Mouse (Mus musculus) lung, embryonic 14.5 days (tissue): ENCODE measurements around the gene Pnpla8. TPM values are rescaled to one million over a fixed set of nuclear protein-coding genes. Genes with fewer than 3 reads are reported as not detected.

Source experiments
- ATAC-seq: fragments of 200-750 bp; cut with Nextera tagmentation; 2 replicates; pipeline ENCODE4 v1.8.0; 2017; ENCODE audit warnings: mild to moderate bottlenecking, moderate TSS enrichment, moderate library complexity; ENCODE audit not compliant: insufficient read depth
- DNase-seq: peaks from one replicate; pipeline ENCODE4 v3.0.0-alpha.2; 2015
- H3K27ac ChIP-seq: fragments of 300-500 bp; sonication (generic); 2 replicates; pipeline ENCODE4 v1.5.1; 2014; ENCODE audit warnings: low read depth, mild to moderate bottlenecking, moderate library complexity
- H3K27me3 ChIP-seq: fragments of 300-500 bp; sonication (generic); 2 replicates; pipeline ENCODE4 v1.6.1; 2014; ENCODE audit warnings: low read length, control low read depth; ENCODE audit not compliant: insufficient read depth
- H3K36me3 ChIP-seq: fragments of 300-500 bp; sonication (generic); 2 replicates; pipeline ENCODE4 v1.6.1; 2014; ENCODE audit warnings: control low read depth; ENCODE audit not compliant: insufficient read depth
- H3K4me1 ChIP-seq: fragments of 300-500 bp; sonication (generic); 2 replicates; pipeline ENCODE4 v1.6.1; 2014; ENCODE audit warnings: antibody characterized with exemption, control low read depth; ENCODE audit not compliant: insufficient read depth
- H3K4me2 ChIP-seq: fragments of 300-500 bp; sonication (generic); 2 replicates; pipeline ENCODE4 v1.6.1; 2014; ENCODE audit warnings: mild to moderate bottlenecking
- H3K4me3 ChIP-seq: fragments of 300-500 bp; sonication (generic); 2 replicates; pipeline ENCODE4 v1.5.1; 2014; ENCODE audit warnings: low read depth, low read length
- H3K9ac ChIP-seq: fragments of 300-500 bp; sonication (generic); 2 replicates; pipeline ENCODE4 v1.6.1; 2014
- H3K9me3 ChIP-seq: fragments of 300-500 bp; sonication (generic); 2 replicates; pipeline ENCODE4 v1.6.1; 2016; ENCODE audit warnings: low read depth, low read length, control low read depth
- CTCF ChIP-seq: IDR thresholded peaks from 2 replicates; pipeline ENCODE4 v1.5.1; 2016; ENCODE audit warnings: antibody characterized with exemption, low read depth
- WGBS: fragments of 180-500 bp; shearing (Covaris S2); extraction: QIAGEN DNeasy Blood & Tissue Kit; methylation state at CpG from one replicate; pipeline ENCODE4 v1.1.7; 2014; 5-methylcytosine and 5-hydroxymethylcytosine counted together
- polyA plus RNA-seq: library from polyadenylated mRNA; unstranded; fragments of >200 nt; fragmentation: Nextera tagmentation; extraction: Ambion mirVana; gene quantifications from 2 replicates; pipeline ENCODE4 v1.2.1, GENCODE M21; 2014

The Pnpla8 gene
- polyA plus RNA-seq, 1 experiment from 2014 or later: 52.6 TPM

DNA sequence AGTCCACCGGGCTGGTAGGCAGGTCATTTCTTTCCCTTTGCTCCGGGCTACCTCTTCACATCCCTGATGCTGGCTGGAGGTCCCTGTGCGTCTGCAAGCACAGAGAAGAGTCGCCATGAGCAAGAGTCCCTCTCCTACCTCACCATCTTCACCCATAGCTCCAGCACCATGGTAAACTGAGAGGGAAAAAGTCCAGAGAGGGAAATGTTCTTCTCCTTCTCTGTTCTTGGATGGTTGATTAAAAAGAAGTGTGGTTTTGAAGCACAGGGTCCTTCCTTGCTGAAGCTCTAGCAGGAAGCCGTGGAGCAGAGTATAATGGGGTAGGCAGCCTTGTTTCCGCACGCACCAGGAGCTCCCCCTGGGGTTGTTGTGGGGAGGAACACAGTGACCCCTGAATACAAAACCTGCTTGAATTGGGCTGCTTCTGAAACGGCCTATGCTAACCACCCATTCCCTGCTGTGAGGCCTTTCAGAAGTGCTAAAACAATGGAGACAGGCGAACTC is 109.1 kb downstream of the Pnpla8 start:
- WGBS: 4% methylated on average over 9 of the region's 9 CpGs
- Histone ChIP-seq H3K4me1 (no peaks in the 10 kb centered on the region), H3K9me3 (no peaks in the 10 kb centered on the region), H3K27ac (no peak overlapping the region), H3K9ac (peak overlapping the region; percentile 55; the same call in 1 of the 2 replicates), H3K36me3 (no peaks in the 10 kb centered on the region), H3K4me3 (peak overlapping the region; percentile 61), H3K27me3 (0 out of 2 replicates have a peak, but pooled peaks cover 3% of the 10 kb centered on the region), H3K4me2 (peak overlapping the region; percentile 99)
- no peak for ATAC-seq
- DNase-seq: peak; percentile 29
- TF ChIP-seq CTCF: peak; percentile 12; the same call in 1 of the 2 replicates

DNA sequence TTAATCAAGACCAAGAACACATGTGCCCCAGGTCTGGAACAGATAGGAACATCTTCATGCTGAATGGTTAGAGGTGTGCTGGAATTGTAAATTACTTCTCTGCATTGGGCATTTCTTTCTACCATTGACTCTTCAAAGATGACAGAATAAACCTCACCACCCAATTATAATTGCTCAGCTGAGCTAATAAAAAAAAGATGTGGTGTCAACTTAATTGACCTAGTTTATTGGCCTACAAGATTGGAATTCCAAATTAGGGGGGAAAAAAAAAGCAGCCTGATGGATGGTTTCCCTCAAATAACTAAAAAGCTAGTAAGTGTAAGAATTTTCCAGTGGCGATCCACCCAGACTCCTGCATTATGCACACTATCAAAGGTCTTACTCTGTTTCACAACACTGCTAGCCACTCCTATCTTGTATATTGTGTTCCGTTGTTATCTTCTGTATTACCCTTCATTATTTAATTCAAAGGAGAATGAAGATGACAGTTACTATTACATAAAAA is 116.0 kb downstream of the Pnpla8 start:
- H3K27me3 ChIP-seq: no peaks in the 10 kb centered on the region
- no peak overlapping the region for H3K27ac ChIP-seq
- no peak overlapping the region for H3K4me3 ChIP-seq
- no peak overlapping the region for H3K9ac ChIP-seq
- H3K9me3 ChIP-seq: no peaks in the 10 kb centered on the region
- ATAC-seq (no peak), DNase-seq (no peak)
- no peaks in the 10 kb centered on the region for H3K4me1 ChIP-seq
- no peaks in the 10 kb centered on the region for H3K36me3 ChIP-seq
- 76% methylated on average over 2 of the region's 2 CpGs for WGBS
- H3K4me2 ChIP-seq: no peak overlapping the region
- no peak for TF ChIP-seq CTCF

DNA sequence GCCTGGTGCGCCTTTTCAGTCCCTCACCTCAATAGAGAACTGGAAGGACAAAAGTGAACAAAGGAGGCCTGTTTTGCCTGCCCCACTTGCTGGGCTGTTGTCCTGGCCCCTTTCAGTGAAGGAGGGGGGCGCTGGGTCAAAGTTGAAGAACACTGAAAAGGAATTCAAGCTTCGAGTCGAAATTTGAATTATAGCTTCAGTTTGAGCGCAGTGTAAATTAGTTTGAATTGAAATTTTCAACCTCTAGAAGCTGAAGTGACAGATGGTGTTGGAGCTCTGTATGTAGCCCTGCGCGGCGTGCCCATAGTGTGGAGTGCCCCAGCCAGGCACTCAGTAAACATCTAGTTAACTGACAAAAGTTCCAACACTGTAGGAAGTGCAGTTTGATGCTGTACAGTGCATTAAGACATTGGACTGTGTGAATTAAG is 117.0 kb downstream of the Pnpla8 start:
- 48% methylated on average over 8 of the region's 8 CpGs for WGBS
- no peaks in the 10 kb centered on the region for H3K27me3 ChIP-seq
- ATAC-seq: peak; percentile 69; the same call in 1 of the 2 replicates
- H3K4me2 ChIP-seq: no peak overlapping the region
- H3K9ac ChIP-seq: no peak overlapping the region
- H3K4me1 ChIP-seq: no peaks in the 10 kb centered on the region
- TF ChIP-seq CTCF: no peak
- no peak overlapping the region for H3K4me3 ChIP-seq
- no peaks in the 10 kb centered on the region for H3K36me3 ChIP-seq
- DNase-seq: no peak
- no peaks in the 10 kb centered on the region for H3K9me3 ChIP-seq
- no peak overlapping the region for H3K27ac ChIP-seq

GRCm38 (mm10) chr12:44344075-44344474 is 122.9 kb downstream of the Pnpla8 start:
- H3K9ac ChIP-seq: no peak overlapping the region
- DNase-seq (no peak), ATAC-seq (no peak)
- no peak overlapping the region for H3K4me3 ChIP-seq
- no peaks in the 10 kb centered on the region for H3K36me3 ChIP-seq
- H3K9me3 ChIP-seq: no peaks in the 10 kb centered on the region
- no peak overlapping the region for H3K27ac ChIP-seq
- H3K27me3 ChIP-seq: no peaks in the 10 kb centered on the region
- 73% methylated on average over 6 of the region's 6 CpGs for WGBS
- H3K4me2 ChIP-seq: no peak overlapping the region
- no peaks in the 10 kb centered on the region for H3K4me1 ChIP-seq
- TF ChIP-seq CTCF: no peak

DNA sequence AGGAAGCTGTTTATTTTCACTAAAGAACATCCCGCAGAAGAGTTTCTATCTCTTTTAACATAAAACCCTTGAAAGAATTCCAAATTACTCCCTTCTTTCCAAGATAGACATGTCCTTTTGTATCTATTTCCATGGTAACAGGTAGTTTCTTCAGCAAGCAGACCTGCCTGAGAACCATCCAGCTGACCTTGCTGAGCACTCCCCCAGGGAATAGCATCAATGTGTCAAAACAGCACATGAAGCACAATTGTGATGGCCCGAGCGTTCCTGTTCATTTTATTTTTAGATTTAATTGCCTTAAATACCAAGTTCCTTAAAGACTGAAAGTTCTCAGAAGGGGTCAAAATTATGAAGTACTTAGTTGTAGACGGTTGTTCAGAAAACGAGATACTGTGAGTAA is 124.1 kb downstream of the Pnpla8 start:
- no peak overlapping the region for H3K9ac ChIP-seq
- whole genome bisulfite sequencing: 54% methylated on average over 5 of the region's 5 CpGs
- no peaks in the 10 kb centered on the region for H3K4me1 ChIP-seq
- TF ChIP-seq CTCF: no peak
- H3K27me3 ChIP-seq: no peaks in the 10 kb centered on the region
- H3K4me2 ChIP-seq: no peak overlapping the region
- no peaks in the 10 kb centered on the region for H3K36me3 ChIP-seq
- no peak for ATAC-seq
- no peak for DNase-seq
- H3K4me3 ChIP-seq: no peak overlapping the region
- H3K27ac ChIP-seq: no peak overlapping the region
- no peaks in the 10 kb centered on the region for H3K9me3 ChIP-seq

GRCm38 (mm10) chr12:44346143-44346542 is 125.0 kb downstream of the Pnpla8 start:
- no peak overlapping the region for H3K27ac ChIP-seq
- H3K27me3 ChIP-seq: no peaks in the 10 kb centered on the region
- ATAC-seq (no peak), DNase-seq (no peak)
- H3K9me3 ChIP-seq: no peaks in the 10 kb centered on the region
- no peak overlapping the region for H3K4me2 ChIP-seq
- H3K4me3 ChIP-seq: no peak overlapping the region
- H3K36me3 ChIP-seq: no peaks in the 10 kb centered on the region
- no peaks in the 10 kb centered on the region for H3K4me1 ChIP-seq
- 84% methylated on average over 3 of the region's 3 CpGs for WGBS
- TF ChIP-seq CTCF: no peak
- H3K9ac ChIP-seq: no peak overlapping the region

- Histone ChIP-seq H3K4me1 (no peaks in the 10 kb centered on the region), H3K9me3 (no peaks in the 10 kb centered on the region), H3K36me3 (no peaks in the 10 kb centered on the region), H3K4me3 (no peak overlapping the region), H3K27me3 (no peaks in the 10 kb centered on the region), H3K27ac (no peak overlapping the region), H3K4me2 (no peak overlapping the region), H3K9ac (no peak overlapping the region)
- no peak for TF ChIP-seq CTCF
- WGBS: 67% methylated on average over 4 of the region's 4 CpGs
- no peak for DNase-seq
- no peak for ATAC-seq
Observed at GRCm38 (mm10) chr12:44355116-44355515, 133.9 kb downstream of the Pnpla8 start.
